Mouse (Mus musculus): Measurements from ENCODE around the gene Gnb1l.

DNA sequence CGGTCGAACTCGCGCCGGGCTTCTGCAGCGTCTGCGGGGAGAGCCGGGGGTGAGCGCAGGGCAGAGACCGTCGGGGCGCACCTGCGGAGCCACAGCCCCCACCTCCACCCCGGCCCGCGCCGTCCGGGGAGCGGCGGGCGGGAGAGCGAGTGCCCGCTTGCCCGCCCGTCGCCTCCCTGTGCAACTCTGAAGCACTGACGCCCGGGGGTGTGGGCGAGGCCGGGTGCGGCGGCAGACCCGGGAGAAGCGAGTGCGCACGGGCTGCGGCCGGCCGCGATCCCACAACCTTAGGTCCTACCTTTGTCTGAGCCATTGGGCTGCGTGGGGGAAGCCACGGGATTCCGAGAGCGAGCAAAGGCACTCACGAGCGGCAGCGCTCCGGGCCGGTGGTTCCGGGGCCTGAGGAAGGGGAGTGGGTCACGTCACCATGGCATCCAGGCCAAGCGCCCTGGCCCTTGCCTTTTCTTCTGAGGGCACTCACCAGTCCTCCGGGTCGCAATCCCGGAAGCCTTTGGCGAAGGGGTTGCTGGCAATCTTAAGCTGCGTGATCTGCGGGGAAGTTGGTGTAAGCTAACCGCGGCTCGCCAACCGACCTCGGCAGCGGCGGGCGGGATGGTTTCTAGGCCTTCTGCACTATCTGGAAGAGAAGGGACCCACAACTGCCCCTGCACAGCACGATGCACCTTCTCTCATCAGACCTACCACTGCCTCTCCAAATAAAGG is 84.1 kb downstream of the Gnb1l start:
- TF ChIP-seq USF1 (IDR thresholded peaks at IDR 0.05; ENCODE audit: low read depth), result no peak
- no peak for TF ChIP-seq MAX (IDR thresholded peaks at IDR 0.05; ENCODE audit: low read depth)
- no peak for TF ChIP-seq POLR2A (IDR thresholded peaks at IDR 0.05; ENCODE audit: insufficient read length, low read depth)
- TF ChIP-seq REST (IDR thresholded peaks at IDR 0.05; ENCODE audit: insufficient read depth, insufficient read length), result no peak
- TF ChIP-seq TCF12 (IDR thresholded peaks at IDR 0.05; ENCODE audit: insufficient read depth, poor library complexity, severe bottlenecking), result no peak
- TF ChIP-seq CEBPB (IDR thresholded peaks at IDR 0.05; ENCODE audit: insufficient read depth, poor library complexity, severe bottlenecking), result no peak
- TF ChIP-seq E2F4 (IDR thresholded peaks at IDR 0.05; ENCODE audit: insufficient read depth), result no peak
- no peak for TF ChIP-seq POLR2AphosphoS2 (IDR thresholded peaks at IDR 0.05; ENCODE audit: insufficient read length, low read depth)
- TF ChIP-seq MYOG (IDR thresholded peaks at IDR 0.05; ENCODE audit: control insufficient read depth in 1 of 3, insufficient read depth in 1 of 3, insufficient read length in 2 of 3, low read depth in 2 of 3), result no peak
- TF ChIP-seq MYOD1 (IDR thresholded peaks at IDR 0.05; ENCODE audit: control insufficient read depth in 1 of 3, insufficient read length in 2 of 3, low read depth in 2 of 3), result no peak
- no peak for TF ChIP-seq TCF3 (IDR thresholded peaks at IDR 0.05; ENCODE audit: insufficient read length, low read depth)
- no peak for TF ChIP-seq SRF (IDR thresholded peaks at IDR 0.05; ENCODE audit: control insufficient read depth, insufficient read length, low read depth)
